Mouse (Mus musculus): ENCODE results near the gene Cyp26a1. TPM values are rescaled to one million over a fixed set of nuclear protein-coding genes. Genes with fewer than 3 reads are reported as not detected.
A peak's percentile ranks its signal among the peaks of the same experiment; 100 is the strongest.

Cyp26a1 gene
- polyA plus RNA-seq, 1 experiment from 2014 or later = 0.22 TPM

DNA sequence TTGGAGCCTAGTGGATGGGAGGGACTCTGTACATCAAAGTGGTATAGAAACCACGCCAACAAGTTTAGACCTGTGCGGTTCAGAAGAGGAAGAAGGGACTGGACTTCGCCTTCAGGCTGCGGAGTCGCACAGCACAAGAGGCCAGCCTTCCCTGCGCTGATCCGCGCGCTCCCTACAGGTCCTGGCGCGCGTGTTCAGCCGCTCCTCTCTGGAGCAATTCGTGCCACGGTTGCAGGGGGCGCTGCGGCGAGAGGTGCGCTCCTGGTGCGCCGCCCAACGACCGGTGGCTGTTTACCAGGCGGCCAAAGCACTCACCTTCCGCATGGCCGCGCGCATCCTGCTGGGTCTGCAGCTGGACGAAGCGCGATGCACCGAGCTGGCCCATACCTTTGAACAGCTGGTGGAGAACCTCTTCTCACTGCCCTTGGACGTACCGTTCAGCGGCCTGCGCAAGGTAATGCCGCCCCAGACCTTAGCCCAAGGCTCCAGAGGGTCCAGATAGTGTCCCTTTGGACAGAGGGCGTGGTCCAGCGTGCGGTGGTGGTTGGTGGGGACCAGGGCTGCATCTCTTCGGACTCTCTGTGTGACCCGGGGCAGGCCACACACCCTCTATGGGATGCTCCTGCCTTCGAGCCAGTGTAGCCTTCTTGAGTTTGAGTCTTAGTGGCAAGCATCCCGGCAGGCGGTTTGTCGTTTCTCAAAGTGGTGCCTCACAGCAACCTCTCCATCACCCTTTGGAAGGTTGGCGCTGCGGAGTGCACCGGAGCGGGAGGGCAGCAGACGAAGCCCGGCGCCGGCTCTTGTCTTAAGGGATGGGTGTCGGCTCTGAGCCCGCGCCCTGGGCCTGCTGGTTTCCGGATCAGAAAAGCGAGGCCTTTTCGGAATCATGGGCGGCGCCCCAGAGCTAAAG is 10.4 kb upstream of the Cyp26a1 start:
- Histone ChIP-seq H3K27ac (replicated peaks) (no peak overlapping the region), H3K4me2 (0 out of 2 replicates have a peak overlapping the region, but pooled peaks have one; percentile 4), H3K9me3 (no peaks in the 10 kb centered on the region), H3K27me3 (peaks cover 98% of the 10 kb centered on the region), H3K4me3 (no peak overlapping the region), H3K9ac (no peak overlapping the region), H3K4me1 (replicated peaks) (peaks cover 19% of the 10 kb centered on the region), H3K36me3 (no peaks in the 10 kb centered on the region)
- 3% methylated on average over 62 of the region's 62 CpGs for WGBS
- no peak for ATAC-seq (ENCODE audit: low FRiP score, low read depth)

DNA sequence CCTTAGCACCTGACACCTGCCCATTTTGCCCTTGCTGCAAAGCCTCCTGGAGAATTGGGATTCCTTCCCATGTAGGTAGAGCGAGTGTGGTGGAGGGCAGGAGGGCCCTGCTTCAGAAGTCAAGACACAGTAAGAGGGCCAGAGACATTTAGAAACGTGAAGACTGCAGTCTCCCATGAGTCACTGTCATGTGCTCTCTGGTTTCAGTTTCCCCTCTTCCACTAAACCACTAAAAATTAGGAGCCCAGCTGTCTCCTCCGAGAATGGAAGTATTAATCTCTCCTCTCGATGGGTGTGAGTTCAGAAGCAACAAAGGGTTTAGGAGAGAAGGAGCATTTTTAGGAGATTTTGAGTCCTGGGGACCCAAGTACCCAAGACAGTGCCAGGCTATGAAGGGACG is 8.1 kb upstream of the Cyp26a1 start:
- no peak for ATAC-seq (ENCODE audit: low FRiP score, low read depth)
- H3K36me3 ChIP-seq = no peaks in the 10 kb centered on the region
- peaks cover 100% of the 10 kb centered on the region for H3K27me3 ChIP-seq
- H3K4me3 ChIP-seq = no peak overlapping the region
- no peak overlapping the region for H3K4me2 ChIP-seq
- no peak overlapping the region for H3K27ac ChIP-seq (replicated peaks)
- no peaks in the 10 kb centered on the region for H3K9me3 ChIP-seq
- no peak overlapping the region for H3K9ac ChIP-seq
- 39% methylated on average over 5 of the region's 5 CpGs for WGBS
- peaks cover 31% of the 10 kb centered on the region for H3K4me1 ChIP-seq (replicated peaks)

GRCm38 (mm10) chr19:37690716-37691115 is 6.9 kb upstream of the Cyp26a1 start:
- H3K9ac ChIP-seq = no peak overlapping the region

GRCm38 (mm10) chr19:37692879-37693278 is 4.7 kb upstream of the Cyp26a1 start:
- peak; percentile 64 for ATAC-seq (ENCODE audit: low FRiP score, low read depth)
- Histone ChIP-seq H3K9ac (0 out of 2 replicates have a peak overlapping the region, but pooled peaks have one; percentile 15), H3K4me3 (peak overlapping the region; percentile 35), H3K36me3 (no peaks in the 10 kb centered on the region), H3K4me1 (replicated peaks) (peaks cover 36% of the 10 kb centered on the region), H3K9me3 (no peaks in the 10 kb centered on the region), H3K27me3 (peaks cover 100% of the 10 kb centered on the region), H3K27ac (replicated peaks) (no peak overlapping the region), H3K4me2 (peak overlapping the region; percentile 70)
- under 1% methylated on average over 40 of the region's 40 CpGs for WGBS

More at GRCm38 (mm10) chr19:37690716-37691115, 6.9 kb upstream of the Cyp26a1 start:
- H3K9me3 ChIP-seq = no peaks in the 10 kb centered on the region
- 0 out of 2 replicates have a peak overlapping the region, but pooled peaks have one; percentile 10 for H3K4me3 ChIP-seq
- peaks cover 100% of the 10 kb centered on the region for H3K27me3 ChIP-seq
- H3K4me1 ChIP-seq (replicated peaks) = peaks cover 31% of the 10 kb centered on the region
- WGBS = 4% methylated on average over 29 of the region's 29 CpGs
- H3K4me2 ChIP-seq = peak overlapping the region; percentile 31
- no peak overlapping the region for H3K27ac ChIP-seq (replicated peaks)
- no peaks in the 10 kb centered on the region for H3K36me3 ChIP-seq
- ATAC-seq (ENCODE audit: low FRiP score, low read depth) = no peak

- H3K27ac ChIP-seq (replicated peaks) = no peak overlapping the region
- H3K9ac ChIP-seq = no peak overlapping the region
- no peaks in the 10 kb centered on the region for H3K9me3 ChIP-seq
- H3K4me1 ChIP-seq (replicated peaks) = peaks cover 50% of the 10 kb centered on the region
- H3K4me2 ChIP-seq = no peak overlapping the region
- H3K36me3 ChIP-seq = no peaks in the 10 kb centered on the region
- WGBS = 27% methylated on average over 13 of the region's 13 CpGs
- no peak for ATAC-seq (ENCODE audit: low FRiP score, low read depth)
- peaks cover 100% of the 10 kb centered on the region for H3K27me3 ChIP-seq
- H3K4me3 ChIP-seq = no peak overlapping the region
Measured at GRCm38 (mm10) chr19:37695146-37695545, 2.5 kb upstream of the Cyp26a1 start.

GRCm38 (mm10) chr19:37695762-37696602 is 1.6 kb upstream of the Cyp26a1 start:
- Histone ChIP-seq H3K4me1 (replicated peaks) (peaks cover 43% of the 10 kb centered on the region), H3K27me3 (peaks cover 100% of the 10 kb centered on the region), H3K27ac (replicated peaks) (no peak overlapping the region), H3K4me2 (peak overlapping the region; percentile 30), H3K9ac (no peak overlapping the region), H3K9me3 (no peaks in the 10 kb centered on the region), H3K4me3 (no peak overlapping the region), H3K36me3 (no peaks in the 10 kb centered on the region)
- ATAC-seq (ENCODE audit: low FRiP score, low read depth) = no peak
- 2% methylated on average over 42 of the region's 42 CpGs for whole genome bisulfite sequencing

DNA sequence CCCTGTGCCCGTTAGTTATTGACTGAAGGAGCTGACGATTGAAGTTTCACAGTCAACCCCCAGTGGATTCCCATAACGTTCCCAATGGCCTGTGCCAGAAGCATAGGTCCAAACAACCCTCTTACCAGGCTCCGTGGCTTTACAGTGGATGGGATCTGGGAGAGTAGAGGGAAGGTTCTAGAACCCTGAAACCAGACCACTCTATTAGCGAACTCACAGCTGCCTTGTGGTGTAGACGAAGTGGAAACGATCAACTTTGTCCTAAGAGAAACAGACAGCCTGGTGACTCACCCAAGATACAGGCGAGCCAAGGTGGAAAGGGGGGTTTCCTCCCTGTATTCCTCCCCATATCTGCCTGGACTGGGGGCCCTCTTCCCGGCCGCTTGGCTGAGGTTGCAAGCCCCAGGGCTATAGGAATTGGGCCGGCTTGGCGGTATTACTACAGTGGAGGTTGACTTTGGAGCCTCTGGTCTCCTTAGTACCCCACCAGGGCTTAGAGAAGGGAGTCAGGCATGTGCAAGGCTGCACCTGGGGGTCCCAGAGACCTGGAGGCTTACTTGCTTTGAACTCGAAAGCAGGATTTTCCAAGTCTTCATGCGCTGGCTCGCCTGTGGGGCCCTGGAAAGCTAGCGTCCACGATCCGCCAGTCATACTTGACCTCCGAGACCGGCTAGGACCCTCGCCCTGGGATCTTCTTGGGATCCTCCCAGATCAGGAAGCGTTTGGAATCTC is 829 bp upstream of the Cyp26a1 start:
- H3K4me3 ChIP-seq = 0 out of 2 replicates have a peak overlapping the region, but pooled peaks have one; percentile 33
- under 1% methylated on average over 22 of the region's 22 CpGs for WGBS

GRCm38 (mm10) chr19:37697335-37697636 is 312 bp upstream of the Cyp26a1 start:
- peaks cover 96% of the 10 kb centered on the region for H3K27me3 ChIP-seq
- 1% methylated on average over 18 of the region's 18 CpGs for WGBS
- H3K4me2 ChIP-seq = peak overlapping the region; percentile 56
- no peak overlapping the region for H3K27ac ChIP-seq (replicated peaks)
- ATAC-seq (ENCODE audit: low FRiP score, low read depth) = no peak
- H3K4me1 ChIP-seq (replicated peaks) = peaks cover 42% of the 10 kb centered on the region
- no peak overlapping the region for H3K9ac ChIP-seq
- no peaks in the 10 kb centered on the region for H3K9me3 ChIP-seq
- peak overlapping the region; percentile 33 for H3K4me3 ChIP-seq
- H3K36me3 ChIP-seq = no peaks in the 10 kb centered on the region

More for the DNA sequence above, 829 bp upstream of the Cyp26a1 start:
- ATAC-seq (ENCODE audit: low FRiP score, low read depth) = no peak
- Histone ChIP-seq H3K27ac (replicated peaks) (no peak overlapping the region), H3K9ac (no peak overlapping the region), H3K27me3 (peaks cover 98% of the 10 kb centered on the region), H3K4me1 (replicated peaks) (peaks cover 43% of the 10 kb centered on the region), H3K9me3 (no peaks in the 10 kb centered on the region), H3K4me2 (peak overlapping the region; percentile 56), H3K36me3 (no peaks in the 10 kb centered on the region)

DNA sequence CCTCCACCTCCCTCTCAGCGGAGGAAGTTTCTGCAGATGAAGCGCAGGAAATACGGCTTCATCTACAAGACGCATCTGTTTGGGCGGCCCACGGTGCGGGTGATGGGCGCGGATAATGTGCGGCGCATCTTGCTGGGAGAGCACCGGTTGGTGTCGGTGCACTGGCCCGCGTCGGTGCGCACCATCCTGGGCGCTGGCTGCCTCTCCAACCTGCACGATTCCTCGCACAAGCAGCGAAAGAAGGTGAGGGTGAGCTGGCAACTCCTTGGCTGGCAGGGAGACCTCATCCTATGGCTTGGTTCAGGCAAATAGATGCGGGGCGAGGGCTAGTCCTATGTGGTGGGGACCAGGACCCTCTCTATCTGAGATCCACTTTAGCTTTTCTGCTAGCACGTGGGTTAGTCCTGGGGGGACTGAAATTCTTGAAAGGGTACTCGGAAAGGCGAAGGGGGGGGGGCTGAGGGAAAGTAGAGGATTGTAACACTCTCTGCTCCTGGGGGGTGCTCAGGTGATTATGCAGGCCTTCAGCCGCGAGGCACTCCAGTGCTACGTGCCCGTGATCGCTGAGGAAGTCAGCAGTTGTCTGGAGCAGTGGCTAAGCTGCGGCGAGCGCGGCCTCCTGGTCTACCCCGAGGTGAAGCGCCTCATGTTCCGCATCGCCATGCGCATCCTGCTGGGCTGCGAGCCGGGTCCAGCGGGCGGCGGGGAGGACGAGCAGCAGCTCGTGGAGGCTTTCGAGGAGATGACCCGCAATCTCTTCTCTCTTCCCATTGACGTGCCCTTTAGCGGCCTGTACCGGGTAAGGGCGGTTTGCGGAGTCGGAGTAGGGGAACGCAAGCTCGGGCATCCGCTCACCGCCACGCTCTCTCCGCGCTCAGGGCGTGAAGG is 919 bp downstream of the Cyp26a1 start:
- Histone ChIP-seq H3K36me3 (no peaks in the 10 kb centered on the region), H3K4me1 (replicated peaks) (peaks cover 30% of the 10 kb centered on the region), H3K27me3 (peaks cover 96% of the 10 kb centered on the region), H3K27ac (replicated peaks) (no peak overlapping the region), H3K4me3 (peak overlapping the region; percentile 33), H3K4me2 (peak overlapping the region; percentile 56), H3K9me3 (no peaks in the 10 kb centered on the region), H3K9ac (no peak overlapping the region)
- peak; percentile 28; the same call in 1 of the 2 replicates for ATAC-seq (ENCODE audit: low FRiP score, low read depth)
- under 1% methylated on average over 63 of the region's 63 CpGs for WGBS

- Histone ChIP-seq H3K9ac (no peak overlapping the region), H3K4me1 (replicated peaks) (peaks cover 30% of the 10 kb centered on the region), H3K4me2 (no peak overlapping the region), H3K27ac (replicated peaks) (no peak overlapping the region), H3K36me3 (no peaks in the 10 kb centered on the region), H3K4me3 (no peak overlapping the region), H3K9me3 (no peaks in the 10 kb centered on the region), H3K27me3 (peaks cover 88% of the 10 kb centered on the region)
- 17% methylated on average over 9 of the region's 9 CpGs for WGBS
- ATAC-seq (ENCODE audit: low FRiP score, low read depth) = no peak
Measured at GRCm38 (mm10) chr19:37699711-37700110, 2.1 kb downstream of the Cyp26a1 start.

Measured in hindbrain, embryonic 15.5 days (tissue).